Mouse (Mus musculus) heart, embryonic 11.5 days (tissue): Measurements from ENCODE around the gene Nlgn3. TPM values are rescaled to one million over a fixed set of nuclear protein-coding genes. Genes with fewer than 3 reads are reported as not detected.
A peak's percentile ranks its signal among the peaks of the same experiment; 100 is the strongest.

ENCODE experiments used
- ATAC-seq: fragments of 200-750 bp; cut with Nextera tagmentation; replicated peaks from 2 replicates; pipeline ENCODE4 v1.8.0; 2017; ENCODE audit warnings: moderate library complexity; ENCODE audit not compliant: insufficient number of reproducible peaks, low FRiP score, low TSS enrichment
- H3K27ac ChIP-seq: fragments of 300-500 bp; sonication (generic); 2 replicates; pipeline ENCODE4 v1.5.1; 2014; ENCODE audit warnings: mild to moderate bottlenecking, low read depth, low read length
- H3K27me3 ChIP-seq: fragments of 300-500 bp; sonication (generic); 2 replicates; pipeline ENCODE4 v1.6.1; 2014; ENCODE audit warnings: mild to moderate bottlenecking, low read length, mixed read lengths; ENCODE audit not compliant: control insufficient read depth, insufficient read depth
- H3K36me3 ChIP-seq: fragments of 300-500 bp; sonication (generic); 2 replicates; pipeline ENCODE4 v1.6.1; 2014; ENCODE audit warnings: mild to moderate bottlenecking, low read length, moderate library complexity, mixed read lengths; ENCODE audit not compliant: control insufficient read depth, insufficient read depth
- H3K4me1 ChIP-seq: fragments of 300-500 bp; sonication (generic); 2 replicates; pipeline ENCODE4 v1.6.1; 2014; ENCODE audit warnings: low read length; ENCODE audit not compliant: control insufficient read depth, insufficient read depth
- H3K4me2 ChIP-seq: fragments of 300-500 bp; sonication (generic); 2 replicates; pipeline ENCODE4 v1.6.1; 2014; ENCODE audit warnings: mild to moderate bottlenecking, moderate library complexity
- H3K4me3 ChIP-seq: fragments of 300-500 bp; sonication (generic); 2 replicates; pipeline ENCODE4 v1.5.1; 2014; ENCODE audit warnings: low read depth, low read length
- H3K9ac ChIP-seq: fragments of 300-500 bp; sonication (generic); 2 replicates; pipeline ENCODE4 v1.6.1; 2014; ENCODE audit warnings: mild to moderate bottlenecking, low read depth, low read length, moderate library complexity
- H3K9me3 ChIP-seq: fragments of 300-500 bp; sonication (generic); replicated peaks from 2 replicates; pipeline ENCODE4 v1.6.1; 2016; ENCODE audit warnings: low read length; ENCODE audit not compliant: control insufficient read depth
- WGBS: fragments of 180-500 bp; shearing (Covaris S2); extraction: QIAGEN DNeasy Blood & Tissue Kit; methylation state at CpG from one replicate; pipeline ENCODE4 v1.1.7; 2014; ENCODE audit not compliant: insufficient replicate concordance; 5-methylcytosine and 5-hydroxymethylcytosine counted together
- polyA plus RNA-seq: library from polyadenylated mRNA; unstranded; fragments of >200 nt; fragmentation: Nextera tagmentation; extraction: Ambion mirVana; gene quantifications from 2 replicates; pipeline ENCODE4 v1.2.1, GENCODE M21; 2014

The Nlgn3 gene
- polyA plus RNA-seq, 1 experiment from 2014 or later = 3.6 TPM

DNA sequence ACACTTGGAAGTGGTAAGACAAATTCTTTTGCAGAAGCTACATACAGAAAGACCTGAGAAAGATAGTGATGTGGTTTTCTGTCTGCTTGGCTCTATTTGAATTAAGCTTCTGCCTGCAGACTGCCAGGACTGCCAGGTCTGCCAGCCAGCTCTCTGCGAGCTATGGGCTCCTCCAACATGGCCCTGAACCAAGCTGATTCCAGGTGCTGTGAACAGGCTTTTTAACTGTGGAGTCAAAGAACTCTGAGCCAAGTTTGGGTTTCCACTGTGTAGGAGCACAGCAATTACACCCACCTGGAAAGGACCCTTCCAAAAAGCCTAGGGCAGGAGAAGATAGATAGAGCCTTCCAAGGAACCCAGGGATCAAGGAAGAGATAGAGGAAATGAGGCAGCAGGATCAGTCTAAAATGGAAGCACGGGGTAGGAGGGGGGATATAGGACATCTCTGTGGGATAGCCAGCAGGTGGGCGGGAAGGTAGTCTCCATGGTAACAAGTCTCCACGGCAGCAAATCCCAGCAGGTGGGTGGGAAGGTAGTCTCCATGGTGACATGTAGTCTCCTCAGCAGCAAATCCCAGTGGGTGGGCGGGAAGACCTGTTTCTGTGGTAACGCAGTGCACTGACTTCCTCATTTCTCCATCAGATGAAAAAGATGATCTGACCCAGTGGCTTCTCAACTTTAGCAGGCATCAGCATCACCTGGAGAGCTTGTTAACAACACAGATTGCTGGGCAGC lies 14.8 kb downstream of the Nlgn3 start:
- no peak for ATAC-seq
- H3K4me3 ChIP-seq = no peak overlapping the region
- H3K27ac ChIP-seq = no peak overlapping the region
- no peaks in the 10 kb centered on the region for H3K36me3 ChIP-seq
- no peak overlapping the region for H3K4me2 ChIP-seq
- H3K4me1 ChIP-seq = no peaks in the 10 kb centered on the region
- H3K9ac ChIP-seq = no peak overlapping the region
- peaks cover 10% of the 10 kb centered on the region for H3K27me3 ChIP-seq
- 54% methylated on average over 6 of the region's 6 CpGs for WGBS
- no peaks in the 10 kb centered on the region for H3K9me3 ChIP-seq

DNA sequence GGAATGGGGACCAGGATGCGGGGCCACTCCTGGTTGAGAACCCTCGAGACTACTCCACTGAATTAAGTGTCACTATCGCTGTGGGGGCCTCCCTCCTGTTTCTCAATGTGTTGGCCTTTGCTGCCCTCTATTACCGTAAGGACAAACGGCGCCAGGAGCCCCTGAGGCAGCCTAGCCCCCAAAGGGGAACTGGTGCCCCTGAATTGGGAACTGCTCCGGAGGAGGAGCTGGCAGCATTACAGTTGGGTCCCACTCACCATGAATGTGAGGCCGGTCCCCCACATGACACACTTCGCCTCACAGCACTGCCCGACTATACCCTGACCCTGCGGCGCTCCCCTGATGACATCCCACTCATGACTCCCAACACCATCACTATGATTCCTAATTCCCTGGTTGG lies 20.8 kb downstream of the Nlgn3 start:
- no peak for ATAC-seq
- Histone ChIP-seq H3K4me1 (no peaks in the 10 kb centered on the region), H3K4me3 (no peak overlapping the region), H3K27me3 (peaks cover 3% of the 10 kb centered on the region), H3K9ac (no peak overlapping the region), H3K27ac (no peak overlapping the region), H3K36me3 (no peaks in the 10 kb centered on the region), H3K4me2 (no peak overlapping the region), H3K9me3 (no peaks in the 10 kb centered on the region)
- WGBS = 86% methylated on average over 12 of the region's 12 CpGs

DNA sequence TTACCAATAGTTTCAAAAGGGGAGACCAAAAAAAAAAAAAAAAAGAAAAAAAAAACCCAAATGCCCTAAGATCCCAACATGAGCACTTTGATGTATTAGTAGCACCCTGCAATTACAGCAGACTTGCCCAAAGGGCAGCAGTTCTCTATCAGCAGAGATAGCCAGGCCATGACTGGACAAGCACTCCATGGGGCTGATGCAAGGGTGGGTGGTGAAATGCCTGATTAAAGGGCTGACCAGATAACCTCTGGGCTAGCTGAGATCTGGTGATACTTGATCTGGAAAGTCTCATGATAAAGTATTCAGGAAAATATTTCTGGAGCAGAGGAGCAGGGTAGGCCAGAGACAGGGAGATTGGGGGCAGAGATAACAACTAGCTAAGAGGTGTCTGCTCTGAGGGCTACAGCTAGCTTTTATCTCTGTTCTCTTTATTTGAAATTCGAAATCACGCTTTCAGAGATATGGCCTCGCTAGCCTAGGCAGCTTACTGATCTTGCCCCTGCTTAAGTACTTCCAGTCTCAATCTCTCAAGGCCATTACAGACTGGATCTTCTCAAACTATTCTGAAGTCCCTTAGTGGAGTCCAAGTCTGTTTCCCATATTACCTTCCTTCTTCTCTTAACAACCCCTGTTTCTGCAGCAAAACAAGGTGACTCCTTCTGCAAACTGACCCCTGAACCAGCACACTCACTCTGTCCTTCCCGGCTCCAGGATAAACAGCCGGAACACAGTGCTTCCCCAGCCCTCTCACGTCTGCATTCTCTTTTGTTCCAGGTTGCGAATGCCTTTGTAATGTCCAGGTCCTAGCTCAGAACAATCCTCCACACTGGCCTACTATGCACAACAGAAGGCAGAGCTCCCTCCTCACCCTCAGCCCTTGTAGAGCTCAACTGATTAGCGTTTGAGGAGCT lies 27.3 kb downstream of the Nlgn3 start:
- H3K4me3 ChIP-seq = no peak overlapping the region
- H3K4me1 ChIP-seq = no peaks in the 10 kb centered on the region
- H3K4me2 ChIP-seq = no peak overlapping the region
- no peaks in the 10 kb centered on the region for H3K36me3 ChIP-seq
- no peaks in the 10 kb centered on the region for H3K9me3 ChIP-seq
- ATAC-seq = no peak
- H3K27me3 ChIP-seq = no peaks in the 10 kb centered on the region
- 34% methylated on average over 8 of the region's 8 CpGs for whole genome bisulfite sequencing
- H3K9ac ChIP-seq = no peak overlapping the region
- H3K27ac ChIP-seq = no peak overlapping the region

DNA sequence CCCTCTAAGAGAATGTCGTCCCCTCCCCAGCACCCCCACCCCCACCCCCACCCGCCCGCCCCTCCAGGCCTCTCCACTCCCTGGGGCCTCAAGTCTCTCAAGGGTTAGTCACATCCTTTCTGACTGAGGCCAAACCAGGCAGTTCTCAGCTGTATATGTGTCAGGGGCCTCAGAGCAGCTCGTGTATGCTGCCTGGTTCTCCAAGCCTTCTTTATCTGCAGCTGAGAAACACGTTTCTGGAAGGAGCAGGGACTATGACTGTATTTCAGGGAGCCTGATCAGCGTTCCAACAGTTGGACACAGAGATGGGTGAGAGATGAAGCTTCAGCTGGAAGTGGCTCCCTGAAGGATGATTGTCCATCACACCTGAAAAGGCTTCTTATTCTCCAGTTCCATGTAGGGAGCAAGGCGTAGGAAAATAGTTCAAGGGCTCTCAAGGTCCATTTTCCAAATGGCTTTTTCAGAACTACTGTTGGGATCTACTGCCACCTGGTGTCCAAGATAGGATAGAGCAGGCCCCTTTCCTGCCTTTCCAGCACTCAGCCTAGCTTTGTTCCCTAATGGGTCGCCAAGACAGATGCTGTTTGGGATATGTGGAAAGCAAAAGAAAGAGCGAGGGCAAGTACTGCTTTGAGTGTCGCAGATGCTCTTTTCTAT lies 30.5 kb downstream of the Nlgn3 start:
- Histone ChIP-seq H3K4me2 (peak overlapping the region; percentile 29; the same call in 1 of the 2 replicates), H3K4me1 (no peaks in the 10 kb centered on the region), H3K9ac (peak overlapping the region; percentile 22; the same call in 1 of the 2 replicates), H3K9me3 (no peaks in the 10 kb centered on the region), H3K36me3 (no peaks in the 10 kb centered on the region), H3K27ac (0 out of 2 replicates have a peak overlapping the region, but pooled peaks have one; percentile 35), H3K27me3 (no peaks in the 10 kb centered on the region), H3K4me3 (no peak overlapping the region)
- 18% methylated on average over 10 of the region's 10 CpGs for WGBS
- no peak for ATAC-seq

DNA sequence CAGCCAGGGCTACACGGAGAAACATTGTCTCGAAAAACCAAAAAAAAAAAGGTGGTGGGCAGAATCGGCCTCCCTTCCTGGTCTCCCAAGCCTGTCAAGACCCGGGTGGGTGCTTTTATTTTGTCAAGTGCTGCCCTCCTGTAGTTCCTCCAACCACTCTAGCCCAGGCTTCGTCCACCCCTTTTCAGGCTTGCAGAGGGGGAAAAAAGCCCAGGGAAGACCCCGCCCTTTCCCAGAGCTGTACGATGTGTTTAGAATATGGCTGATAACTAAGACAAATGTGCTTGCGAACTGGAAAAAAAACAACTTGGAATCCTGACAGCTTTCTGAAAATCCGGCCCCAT lies 33.0 kb downstream of the Nlgn3 start:
- Histone ChIP-seq H3K36me3 (no peaks in the 10 kb centered on the region), H3K4me2 (peak overlapping the region; percentile 58), H3K9ac (peak overlapping the region; percentile 58; the same call in 1 of the 2 replicates), H3K9me3 (no peaks in the 10 kb centered on the region), H3K27ac (peak overlapping the region; percentile 89), H3K27me3 (no peaks in the 10 kb centered on the region), H3K4me1 (no peaks in the 10 kb centered on the region), H3K4me3 (peak overlapping the region; percentile 36)
- no peak for ATAC-seq
- WGBS = 43% methylated on average over 9 of the region's 9 CpGs

DNA sequence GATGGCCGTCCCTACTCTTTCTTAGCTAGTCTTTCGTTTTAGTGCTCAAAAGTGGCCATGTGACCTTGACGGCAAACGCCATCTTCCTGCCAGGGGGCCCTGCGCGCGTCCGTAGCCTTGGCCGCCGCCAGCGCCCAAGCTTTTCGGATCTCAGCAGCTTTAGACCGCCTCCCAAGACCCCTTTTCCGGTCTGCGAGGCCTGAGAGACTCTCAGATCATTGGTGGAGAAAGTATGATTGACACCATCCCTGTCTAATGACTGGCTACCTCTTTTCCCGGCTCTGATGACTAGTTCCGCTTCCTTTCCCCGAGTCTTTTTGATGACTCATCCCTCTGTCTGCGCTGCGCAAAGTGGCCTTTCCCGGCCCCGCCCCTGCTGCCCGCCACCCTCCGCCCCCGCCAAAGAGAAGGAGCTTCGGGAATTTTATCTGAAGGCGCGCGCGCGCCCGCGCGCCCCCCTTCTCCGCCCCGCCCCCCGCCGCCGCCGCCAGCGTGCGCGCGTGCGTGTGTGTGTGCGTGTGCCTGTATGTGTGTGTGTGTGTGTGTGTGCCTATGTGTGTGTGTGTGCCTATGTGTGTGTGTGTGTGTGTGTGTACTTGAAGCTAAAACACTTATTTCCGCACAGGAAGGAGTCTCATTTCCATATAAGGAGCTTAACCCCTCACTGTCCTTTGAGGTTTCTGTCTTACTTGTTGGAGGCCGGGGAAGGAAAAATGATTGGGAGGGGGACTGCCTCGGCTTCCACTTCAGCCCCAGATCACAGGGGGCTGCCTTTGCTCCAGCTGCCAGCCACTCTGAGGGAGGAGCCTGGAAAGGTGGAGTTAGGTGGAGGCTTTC lies 33.6 kb downstream of the Nlgn3 start:
- ATAC-seq = peak; percentile 93
- H3K9ac ChIP-seq = peak overlapping the region; percentile 70
- peak overlapping the region; percentile 64 for H3K4me2 ChIP-seq
- H3K4me1 ChIP-seq = no peaks in the 10 kb centered on the region
- H3K9me3 ChIP-seq = no peaks in the 10 kb centered on the region
- 17% methylated on average over 28 of the region's 49 CpGs for WGBS
- no peaks in the 10 kb centered on the region for H3K36me3 ChIP-seq
- H3K4me3 ChIP-seq = peak overlapping the region; percentile 36
- H3K27ac ChIP-seq = peak overlapping the region; percentile 89
- no peaks in the 10 kb centered on the region for H3K27me3 ChIP-seq

DNA sequence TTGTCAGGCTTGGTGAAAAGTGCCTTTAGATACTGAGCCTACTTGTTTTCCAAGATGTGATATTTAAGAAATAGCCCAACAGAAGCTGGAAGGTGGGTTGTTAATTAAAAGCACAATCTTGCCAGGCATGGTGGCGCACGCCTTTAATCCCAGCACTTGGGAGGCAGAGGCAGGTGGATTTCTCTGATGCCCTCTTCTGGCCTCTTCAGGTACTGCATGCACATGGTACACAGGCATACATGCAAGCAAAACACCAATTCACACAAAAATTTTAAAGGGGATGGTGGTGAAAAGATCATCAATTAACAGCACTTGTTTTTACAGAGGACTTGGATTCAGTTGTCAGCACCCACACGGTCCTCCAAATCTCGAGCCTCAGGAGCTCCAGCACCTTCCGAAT lies 35.6 kb downstream of the Nlgn3 start:
- Histone ChIP-seq H3K9me3 (no peaks in the 10 kb centered on the region), H3K4me3 (no peak overlapping the region), H3K4me2 (no peak overlapping the region), H3K4me1 (no peaks in the 10 kb centered on the region), H3K27ac (no peak overlapping the region), H3K9ac (no peak overlapping the region), H3K36me3 (no peaks in the 10 kb centered on the region), H3K27me3 (no peaks in the 10 kb centered on the region)
- 83% methylated on average over 5 of the region's 5 CpGs for WGBS
- no peak for ATAC-seq

DNA sequence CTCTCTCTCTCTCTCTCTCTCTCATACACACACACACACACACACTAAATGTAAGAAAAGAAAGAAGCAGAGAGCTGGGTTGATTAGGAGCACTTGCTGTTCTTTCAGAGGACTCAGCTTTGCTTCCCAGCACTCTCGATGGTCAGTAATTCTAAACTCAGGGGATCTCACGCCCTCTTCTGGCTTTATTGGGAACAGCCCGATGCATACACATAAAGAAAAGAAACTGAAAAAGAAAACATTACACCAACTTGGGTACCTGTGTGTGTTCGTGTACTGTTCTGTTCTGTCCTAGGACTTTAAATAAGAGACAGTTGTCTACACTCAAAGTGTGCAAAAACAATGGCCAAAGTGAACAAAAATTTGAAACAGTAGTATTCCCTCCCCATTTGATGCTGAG lies 39.7 kb downstream of the Nlgn3 start:
- no peaks in the 10 kb centered on the region for H3K9me3 ChIP-seq
- no peaks in the 10 kb centered on the region for H3K4me1 ChIP-seq
- no peak overlapping the region for H3K9ac ChIP-seq
- no peak for ATAC-seq
- no peak overlapping the region for H3K4me3 ChIP-seq
- 0 out of 2 replicates have a peak, but pooled peaks cover 2% of the 10 kb centered on the region for H3K27me3 ChIP-seq
- WGBS = 45% methylated on average over 4 of the region's 4 CpGs
- H3K4me2 ChIP-seq = no peak overlapping the region
- no peaks in the 10 kb centered on the region for H3K36me3 ChIP-seq
- no peak overlapping the region for H3K27ac ChIP-seq
